Mouse (Mus musculus) MEL (cell line): ENCODE data around the gene Olfr1106.

Experiments used
- CTCF ChIP-seq, 3 experiments: IDR thresholded peaks in 2 of 3; conservative IDR thresholded peaks in 1 of 3; 2 replicates each; pipeline ENCODE4 v1.5.1; 2011 to 2012; ENCODE audit warnings: low read length in 3 of 3, low read depth in 2 of 3, mild to moderate bottlenecking in 2 of 3, improper control_type of control experiment in 1 of 3, inconsistent platforms in 1 of 3, mixed read lengths in 1 of 3, moderate library complexity in 1 of 3; ENCODE audit not compliant: control insufficient read depth in 1 of 3, insufficient read depth in 1 of 3, poor library complexity in 1 of 3, severe bottlenecking in 1 of 3
- EP300 ChIP-seq, 2 experiments: IDR thresholded peaks; 2 replicates each; pipeline ENCODE4 v1.6.1; 2011; ENCODE audit warnings: improper control_type of control experiment in 2 of 2, low read length in 2 of 2, low read depth in 1 of 2, mild to moderate bottlenecking in 1 of 2
- ETS1 ChIP-seq: IDR thresholded peaks from 2 replicates; pipeline ENCODE4 v1.6.1; 2012; ENCODE audit warnings: low read depth, mild to moderate bottlenecking, inconsistent platforms, low read length, improper control_type of control experiment, moderate library complexity
- JUND ChIP-seq: IDR thresholded peaks from 2 replicates; pipeline ENCODE4 v1.6.1; 2011; ENCODE audit warnings: low read depth, mild to moderate bottlenecking, improper control_type of control experiment, low read length
- KAT2A ChIP-seq: conservative IDR thresholded peaks from 2 replicates; pipeline ENCODE4 v1.6.1; 2012; ENCODE audit warnings: low read depth, low read length, improper control_type of control experiment, inconsistent platforms
- NELFE ChIP-seq: IDR thresholded peaks from 2 replicates; pipeline ENCODE4 v1.6.1; 2011; ENCODE audit warnings: low read depth, low read length, improper control_type of control experiment
- POLR2A ChIP-seq, 2 experiments: IDR thresholded peaks; 2 replicates each; pipeline ENCODE4 v1.6.1; 2011 to 2012; ENCODE audit warnings: low read length in 2 of 2, mild to moderate bottlenecking in 2 of 2, control low read depth in 1 of 2, improper control_type of control experiment in 1 of 2, low read depth in 1 of 2, moderate library complexity in 1 of 2; ENCODE audit not compliant: control insufficient read depth in 1 of 2, insufficient read depth in 1 of 2, poor library complexity in 1 of 2
- POLR2AphosphoS5 ChIP-seq: IDR thresholded peaks from 2 replicates; pipeline ENCODE4 v1.6.1; 2012; ENCODE audit warnings: low read depth, borderline replicate concordance, mild to moderate bottlenecking, inconsistent platforms, low read length, moderate library complexity, mixed read lengths
- RAD21 ChIP-seq: IDR thresholded peaks from 2 replicates; pipeline ENCODE4 v1.6.1; 2011; ENCODE audit warnings: mild to moderate bottlenecking, low read depth, low read length, improper control_type of control experiment
- SIN3A ChIP-seq: IDR thresholded peaks from 2 replicates; pipeline ENCODE4 v1.6.1; 2012; ENCODE audit warnings: low read length, improper control_type of control experiment, inconsistent platforms
- SMC3 ChIP-seq: IDR thresholded peaks from 2 replicates; pipeline ENCODE4 v1.6.1; 2011; ENCODE audit warnings: low read depth, low read length, improper control_type of control experiment
- TCF12 ChIP-seq: IDR thresholded peaks from 2 replicates; pipeline ENCODE4 v1.6.1; 2014; ENCODE audit warnings: low read depth, mild to moderate bottlenecking, inconsistent platforms, low read length, improper control_type of control experiment, moderate library complexity
- UBTF ChIP-seq: IDR thresholded peaks from 2 replicates; pipeline ENCODE4 v1.6.1; 2012; ENCODE audit warnings: low read depth, mild to moderate bottlenecking, inconsistent platforms, low read length, improper control_type of control experiment, moderate library complexity, borderline replicate concordance; ENCODE audit not compliant: insufficient read depth
- ZC3H11A ChIP-seq: IDR thresholded peaks from 2 replicates; pipeline ENCODE4 v1.6.1; 2012; ENCODE audit warnings: low read depth, mild to moderate bottlenecking, inconsistent platforms, low read length, improper control_type of control experiment

GRCm38 (mm10) chr2:87036431-87036830 lies 15.6 kb downstream of the Olfr1106 start, which contains the start of gene Olfr1105:
- TF ChIP-seq CTCF (IDR thresholded peaks at IDR 0.05 in 2 of 3, conservative IDR thresholded peaks at IDR 0.05 in 1 of 3; ENCODE audit: control insufficient read depth in 1 of 3, insufficient read depth in 1 of 3, low read depth in 2 of 3, low read length in 3 of 3, poor library complexity in 1 of 3, severe bottlenecking in 1 of 3): no peak
- TF ChIP-seq ZC3H11A: no peak
- no peak for TF ChIP-seq POLR2AphosphoS5
- TF ChIP-seq EP300 (IDR thresholded peaks at IDR 0.05; ENCODE audit: low read depth in 1 of 2, low read length in 2 of 2): no peak
- TF ChIP-seq NELFE: no peak
- TF ChIP-seq UBTF: no peak
- no peak for TF ChIP-seq SMC3
- TF ChIP-seq KAT2A: no peak
- no peak for TF ChIP-seq JUND
- TF ChIP-seq POLR2A (IDR thresholded peaks at IDR 0.05; ENCODE audit: control insufficient read depth in 1 of 2, insufficient read depth in 1 of 2, low read depth in 1 of 2, low read length in 2 of 2, poor library complexity in 1 of 2): no peak
- TF ChIP-seq ETS1: no peak
- no peak for TF ChIP-seq RAD21
- no peak for TF ChIP-seq TCF12
- no peak for TF ChIP-seq SIN3A
